Mouse (Mus musculus) megakaryocyte progenitor cell, adult 5-6 weeks (primary cell): ENCODE measurements around the gene Serpina16. TPM values are rescaled to one million over a fixed set of nuclear protein-coding genes. Genes with fewer than 3 reads are reported as not detected.

Source experiments
- ATAC-seq: replicated peaks from 2 replicates; pipeline ENCODE4 v1.8.0; 2016; ENCODE audit warnings: mild to moderate bottlenecking, moderate TSS enrichment, inconsistent platforms; ENCODE audit not compliant: poor library complexity
- total RNA-seq, 2 experiments: library from RNA; stranded (forward) in 1 of 2; stranded (reverse) in 1 of 2; fragments of 157-497, 149-512 nt in 1 of 2; fragments of 200-1000 nt in 1 of 2; gene quantifications; 2 replicates each; pipeline versions ENCODE4 v1.2.3 to v1.2.4; 2015 to 2017

Serpina16 gene
- total RNA-seq, 2 experiments from 2014 or later: not detected

GRCm38 (mm10) chr12:103657991-103658390 lies 17.9 kb downstream of the Serpina16 start:
- no peak for ATAC-seq

GRCm38 (mm10) chr12:103656848-103657626 lies 18.9 kb downstream of the Serpina16 start, which contains the start of gene Serpina6:
Serpina6 (minus strand) TSS chr12:103657212.
- ATAC-seq: no peak

- no peak for ATAC-seq
Measured at GRCm38 (mm10) chr12:103655123-103656044, 20.6 kb downstream of the Serpina16 start.

- ATAC-seq: no peak
Measured at GRCm38 (mm10) chr12:103653836-103654235, 22.1 kb downstream of the Serpina16 start.

- ATAC-seq: no peak
Measured at GRCm38 (mm10) chr12:103646314-103646713, 29.6 kb downstream of the Serpina16 start.

- no peak for ATAC-seq
Measured at GRCm38 (mm10) chr12:103644601-103645000, 31.3 kb downstream of the Serpina16 start.

- ATAC-seq: no peak
Measured at GRCm38 (mm10) chr12:103643818-103644217, 32.1 kb downstream of the Serpina16 start.

GRCm38 (mm10) chr12:103643336-103643735 lies 32.6 kb downstream of the Serpina16 start:
- peak; percentile 87 for ATAC-seq

- no peak for ATAC-seq
Measured at GRCm38 (mm10) chr12:103635846-103636245, 40.1 kb downstream of the Serpina16 start.

GRCm38 (mm10) chr12:103634430-103634829 lies 41.5 kb downstream of the Serpina16 start:
- no peak for ATAC-seq

- ATAC-seq: no peak
Measured at GRCm38 (mm10) chr12:103631203-103631612, 44.7 kb downstream of the Serpina16 start, which contains the start of gene Serpina10. Serpina10 (minus strand) TSS chr12:103631444.

Other genes with a start within 250 kb of the Serpina16 start
- 61.5 and 79.9 TPM in 2 replicates for gene Ifi27, start 241.9 kb downstream of the Serpina16 start, total RNA-seq (2015)
- gene Ifi27, start 241.9 kb downstream of the Serpina16 start, total RNA-seq (2017): 51.8 and 55.5 TPM in 2 replicates
- gene Ifi27l2a, start 232.5 kb downstream of the Serpina16 start, total RNA-seq (2015): 6.0 and 9.2 TPM in 2 replicates
- 11.5 and 11.6 TPM in 2 replicates for gene Ifi27l2a, start 232.5 kb downstream of the Serpina16 start, total RNA-seq (2017)
- gene Ifi27l2b, start 218.9 kb downstream of the Serpina16 start, total RNA-seq (2015): not detected in 2 replicates
- not detected in 2 replicates for gene Ifi27l2b, start 218.9 kb downstream of the Serpina16 start, total RNA-seq (2017)
- 0.10 TPM in 1 of 2 replicates, not detected in the other for gene Ppp4r4, start 143.9 kb downstream of the Serpina16 start, total RNA-seq (2015)
- gene Ppp4r4, start 143.9 kb downstream of the Serpina16 start, total RNA-seq (2017): not detected in 2 replicates
- not detected in 2 replicates for gene Serpina10, start 44.7 kb downstream of the Serpina16 start, total RNA-seq (2015)
- not detected in 2 replicates for gene Serpina10, start 44.7 kb downstream of the Serpina16 start, total RNA-seq (2017)
- not detected in 2 replicates for gene Serpina6, start 18.9 kb downstream of the Serpina16 start, total RNA-seq (2015)
- not detected in 2 replicates for gene Serpina6, start 18.9 kb downstream of the Serpina16 start, total RNA-seq (2017)
- not detected in 2 replicates for gene Serpina1f, start 19.4 kb upstream of the Serpina16 start, total RNA-seq (2015)
- not detected in 2 replicates for gene Serpina1f, start 19.4 kb upstream of the Serpina16 start, total RNA-seq (2017)
- gene Serpina1d, start 97.5 kb upstream of the Serpina16 start, total RNA-seq (2015): not detected in 2 replicates
- gene Serpina1d, start 97.5 kb upstream of the Serpina16 start, total RNA-seq (2017): not detected in 2 replicates
- gene Serpina1b, start 154.2 kb upstream of the Serpina16 start, total RNA-seq (2015): not detected in 2 replicates
- not detected in 2 replicates for gene Serpina1b, start 154.2 kb upstream of the Serpina16 start, total RNA-seq (2017)
- gene Serpina1a, start 187.4 kb upstream of the Serpina16 start, total RNA-seq (2015): not detected in 2 replicates
- not detected in 2 replicates for gene Serpina1a, start 187.4 kb upstream of the Serpina16 start, total RNA-seq (2017)
- gene Serpina1c, start 228.7 kb upstream of the Serpina16 start, total RNA-seq (2015): not detected in 2 replicates
- gene Serpina1c, start 228.7 kb upstream of the Serpina16 start, total RNA-seq (2017): not detected in 2 replicates